Mouse (Mus musculus): Measurements from ENCODE around the gene Vmn1r135. TPM values are rescaled to one million over a fixed set of nuclear protein-coding genes. Genes with fewer than 3 reads are reported as not detected.
"Not testable (repeated sequence)": the region's sequence is repeated elsewhere in the genome, so short reads cannot be mapped to it uniquely, and the experiment has no call there.

Gene Vmn1r135
- polyA plus RNA-seq (2015; fragmentation: Nextera tagmentation; extraction: Ambion mirVana) = not detected in 2 replicates

GRCm38 (mm10) chr7:21832051-21832450 lies at the start of gene Vmn1r135:
Gene Vmn1r135, plus strand, starts transcription at chr7:21832351.
- H3K27ac ChIP-seq, H3K9ac ChIP-seq: not testable (repeated sequence)
- no CpG with 5 or more reads among the region's 1 CpGs for WGBS

GRCm38 (mm10) chr7:21796628-21797027 lies 35.5 kb upstream of the Vmn1r135 start, which contains the start of gene Gm4177:
Gene Gm4177, minus strand, starts transcription at chr7:21796728.
- H3K36me3 ChIP-seq; H3K4me3 ChIP-seq (replicated peaks); ATAC-seq (replicated peaks; ENCODE audit: low FRiP score); H3K9ac ChIP-seq; H3K27ac ChIP-seq; H3K4me2 ChIP-seq; H3K9me3 ChIP-seq (replicated peaks); H3K4me1 ChIP-seq; H3K27me3 ChIP-seq: not testable (repeated sequence)
- no CpG with 5 or more reads among the region's 3 CpGs for WGBS

More at GRCm38 (mm10) chr7:21832051-21832450, at the start of gene Vmn1r135:
- not testable (repeated sequence) for H3K27me3 ChIP-seq; ATAC-seq (replicated peaks; ENCODE audit: low FRiP score); H3K36me3 ChIP-seq; H3K4me1 ChIP-seq; H3K9me3 ChIP-seq (replicated peaks); H3K4me3 ChIP-seq (replicated peaks); H3K4me2 ChIP-seq

- H3K4me3 ChIP-seq (replicated peaks); H3K36me3 ChIP-seq; H3K27ac ChIP-seq; H3K9ac ChIP-seq; H3K4me1 ChIP-seq; H3K27me3 ChIP-seq; H3K9me3 ChIP-seq (replicated peaks); ATAC-seq (replicated peaks; ENCODE audit: low FRiP score); H3K4me2 ChIP-seq: not testable (repeated sequence)
- WGBS = no CpG with 5 or more reads among the region's 1 CpGs
These were observed 12.0 kb downstream of the Vmn1r135 start, which contains the start of gene Gm5725 for GRCm38 (mm10) chr7:21844167-21844566. Gene Gm5725, minus strand, starts transcription at chr7:21844267.

Other genes starting within 250 kb of the Vmn1r135 start
- gene Vmn1r132, start 218.3 kb upstream of the Vmn1r135 start, polyA plus RNA-seq (2015; fragmentation: Nextera tagmentation; extraction: Ambion mirVana) = not detected in 2 replicates
- gene Gm4175, start 70.9 kb upstream of the Vmn1r135 start, polyA plus RNA-seq (2015; fragmentation: Nextera tagmentation; extraction: Ambion mirVana) = not detected in 2 replicates
- gene Gm4177, start 35.6 kb upstream of the Vmn1r135 start, polyA plus RNA-seq (2015; fragmentation: Nextera tagmentation; extraction: Ambion mirVana) = not detected in 2 replicates
- not detected in 2 replicates for gene Gm5725, start 11.9 kb downstream of the Vmn1r135 start, polyA plus RNA-seq (2015; fragmentation: Nextera tagmentation; extraction: Ambion mirVana)
- gene Gm5891, start 88.9 kb downstream of the Vmn1r135 start, polyA plus RNA-seq (2015; fragmentation: Nextera tagmentation; extraction: Ambion mirVana) = not detected in 2 replicates
- gene Vmn1r137, start 162.2 kb downstream of the Vmn1r135 start, polyA plus RNA-seq (2015; fragmentation: Nextera tagmentation; extraction: Ambion mirVana) = not detected in 2 replicates
- gene Vmn1r138, start 196.5 kb downstream of the Vmn1r135 start, polyA plus RNA-seq (2015; fragmentation: Nextera tagmentation; extraction: Ambion mirVana) = not detected in 2 replicates
- not detected in 2 replicates for gene Gm6176, start 224.0 kb downstream of the Vmn1r135 start, polyA plus RNA-seq (2015; fragmentation: Nextera tagmentation; extraction: Ambion mirVana)
- not detected in 2 replicates for gene Vmn1r139, start 236.7 kb downstream of the Vmn1r135 start, polyA plus RNA-seq (2015; fragmentation: Nextera tagmentation; extraction: Ambion mirVana)

Measured in kidney, embryonic 15.5 days (tissue).